Mouse (Mus musculus) forebrain, embryonic 10.5 days (tissue): Measurements from ENCODE around the gene Hebp2. TPM values are rescaled to one million over a fixed set of nuclear protein-coding genes. Genes with fewer than 3 reads are reported as not detected.
A peak's percentile ranks its signal among the peaks of the same experiment; 100 is the strongest.

Experiments used
- DNase-seq: peaks from one replicate; pipeline ENCODE4 v3.0.0-alpha.2; 2017; ENCODE audit warnings: low spot score; ENCODE audit errors: extremely low spot score
- H3K27ac ChIP-seq: fragments of 300-500 bp; sonication (generic); 2 replicates; pipeline ENCODE4 v1.5.1; 2016; ENCODE audit warnings: mild to moderate bottlenecking
- H3K27me3 ChIP-seq: fragments of 300-500 bp; sonication (generic); 2 replicates; pipeline ENCODE4 v1.6.1; 2016; ENCODE audit warnings: mild to moderate bottlenecking; ENCODE audit not compliant: poor library complexity, severe bottlenecking
- H3K36me3 ChIP-seq: fragments of 300-500 bp; sonication (generic); replicated peaks from 2 replicates; pipeline ENCODE4 v1.6.1; 2016; ENCODE audit warnings: mild to moderate bottlenecking, moderate library complexity
- H3K4me1 ChIP-seq: fragments of 300-500 bp; sonication (generic); 2 replicates; pipeline ENCODE4 v1.6.1; 2016
- H3K4me3 ChIP-seq: fragments of 300-500 bp; sonication (generic); 2 replicates; pipeline ENCODE4 v1.5.1; 2016; ENCODE audit warnings: mild to moderate bottlenecking, moderate library complexity
- H3K9me3 ChIP-seq: fragments of 300-500 bp; sonication (generic); 2 replicates; pipeline ENCODE4 v1.6.1; 2016; ENCODE audit warnings: mild to moderate bottlenecking, moderate library complexity
- WGBS: fragments of 180-500 bp; shearing (Covaris S2); methylation state at CpG from one replicate; pipeline ENCODE4 v1.1.7; 2016; 5-methylcytosine and 5-hydroxymethylcytosine counted together
- polyA plus RNA-seq: library from polyadenylated mRNA; unstranded; fragments of >200 nt; fragmentation: Nextera tagmentation; extraction: Ambion mirVana; gene quantifications from 2 replicates; pipeline ENCODE4 v1.2.1, GENCODE M21; 2016

Hebp2 gene
- polyA plus RNA-seq, 1 experiment from 2014 or later: 15.7 TPM

DNA sequence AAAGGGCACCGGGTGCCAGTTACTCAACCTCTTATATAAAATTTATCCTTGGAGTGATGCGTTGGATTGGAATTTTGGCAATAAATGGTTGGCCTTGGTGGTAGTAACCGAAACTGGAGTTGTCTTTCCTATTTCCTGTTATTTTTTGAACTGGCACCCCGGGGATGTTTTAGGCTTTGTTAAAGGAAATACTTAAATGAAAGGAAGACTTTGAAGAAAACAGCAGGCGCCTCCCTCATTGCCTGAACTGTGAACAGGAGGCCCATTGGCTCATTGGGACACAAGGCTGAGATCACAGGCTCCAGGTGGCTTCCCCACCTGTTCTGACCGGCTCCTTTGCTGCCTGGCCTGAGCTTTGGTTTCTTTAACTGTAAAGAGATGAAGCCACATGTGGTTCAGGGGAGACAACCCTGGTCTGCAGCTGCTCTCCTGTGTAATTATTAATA lies 39.4 kb downstream of the Hebp2 start:
- H3K4me3 ChIP-seq: no peak overlapping the region
- H3K27me3 ChIP-seq: no peaks in the 10 kb centered on the region
- 64% methylated on average over 6 of the region's 6 CpGs for WGBS
- no peaks in the 10 kb centered on the region for H3K9me3 ChIP-seq
- peaks cover 38% of the 10 kb centered on the region for H3K4me1 ChIP-seq
- H3K27ac ChIP-seq: peak overlapping the region; percentile 56; the same call in 1 of the 2 replicates
- peaks cover 21% of the 10 kb centered on the region for H3K36me3 ChIP-seq
- no peak for DNase-seq

DNA sequence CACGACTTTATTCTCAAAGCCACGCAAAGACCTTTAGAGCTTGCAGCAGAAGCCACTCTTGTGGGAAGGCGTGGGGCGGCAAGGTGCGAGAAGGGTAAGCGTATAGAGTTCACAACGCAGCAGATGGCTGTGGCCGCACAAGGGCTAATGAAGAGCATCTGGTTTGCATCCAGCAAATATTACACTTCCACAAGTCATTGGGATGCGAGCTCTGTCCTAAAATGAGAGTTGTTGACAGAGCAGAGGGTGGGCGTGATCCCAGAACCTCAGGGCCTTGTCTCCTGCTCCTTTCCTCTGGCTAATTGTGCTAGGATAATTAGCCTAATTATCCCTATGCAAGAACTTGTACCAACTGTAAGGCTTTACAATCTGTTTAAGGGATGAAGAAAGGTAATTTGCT lies 40.2 kb downstream of the Hebp2 start:
- H3K27me3 ChIP-seq: no peaks in the 10 kb centered on the region
- peaks cover 24% of the 10 kb centered on the region for H3K36me3 ChIP-seq
- H3K9me3 ChIP-seq: no peaks in the 10 kb centered on the region
- H3K4me1 ChIP-seq: peaks cover 38% of the 10 kb centered on the region
- WGBS: 73% methylated on average over 10 of the region's 10 CpGs
- peak overlapping the region; percentile 48; the same call in 1 of the 2 replicates for H3K27ac ChIP-seq
- no peak overlapping the region for H3K4me3 ChIP-seq
- no peak for DNase-seq

DNA sequence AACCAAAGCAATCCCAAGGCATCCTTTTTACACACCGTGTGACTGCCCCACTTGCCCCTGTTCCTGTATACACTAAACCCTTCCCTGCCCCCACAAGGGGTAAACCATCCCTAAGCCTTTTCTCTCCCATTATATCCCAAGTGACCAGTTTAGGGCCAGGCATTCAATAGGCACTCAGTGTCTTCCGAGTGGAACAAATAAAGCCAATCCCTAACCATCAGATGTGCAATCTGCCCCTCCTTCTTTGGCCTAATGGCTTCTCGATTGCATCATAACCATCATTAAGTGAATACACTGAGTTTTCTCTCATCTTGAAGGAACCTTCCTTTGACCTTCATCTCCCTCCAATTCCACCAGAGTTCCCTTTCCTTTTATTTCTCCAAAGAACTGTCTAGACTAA lies 43.9 kb downstream of the Hebp2 start:
- peaks cover 20% of the 10 kb centered on the region for H3K4me1 ChIP-seq
- H3K36me3 ChIP-seq: peaks cover 53% of the 10 kb centered on the region
- H3K27ac ChIP-seq: no peak overlapping the region
- no peaks in the 10 kb centered on the region for H3K9me3 ChIP-seq
- no peak for DNase-seq
- H3K27me3 ChIP-seq: no peaks in the 10 kb centered on the region
- H3K4me3 ChIP-seq: no peak overlapping the region
- whole genome bisulfite sequencing: 62% methylated on average over 3 of the region's 3 CpGs

DNA sequence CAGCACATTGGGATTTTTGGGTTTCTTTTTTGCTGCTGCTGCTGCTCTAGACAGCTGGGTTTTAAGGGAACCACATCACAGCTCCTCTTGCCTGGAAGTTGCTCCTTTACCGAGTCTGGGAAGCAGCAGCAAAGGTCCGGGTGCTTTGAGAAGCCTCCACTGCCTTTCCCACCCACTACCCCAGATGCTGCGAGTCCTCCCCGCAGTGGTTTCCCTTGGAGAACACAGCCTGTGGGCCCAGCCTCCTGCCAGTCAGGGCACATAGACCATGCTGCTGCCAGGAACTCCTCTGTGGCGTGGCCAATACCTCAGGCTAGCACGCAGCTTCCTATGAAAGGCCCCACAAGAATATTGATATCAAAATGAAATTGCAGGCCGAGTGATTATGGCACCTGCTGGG lies 48.8 kb downstream of the Hebp2 start:
- DNase-seq: no peak
- no peak overlapping the region for H3K27ac ChIP-seq
- H3K27me3 ChIP-seq: no peaks in the 10 kb centered on the region
- peaks cover 42% of the 10 kb centered on the region for H3K36me3 ChIP-seq
- peaks cover 4% of the 10 kb centered on the region; the same call in 1 of the 2 replicates for H3K4me1 ChIP-seq
- H3K4me3 ChIP-seq: no peak overlapping the region
- no peaks in the 10 kb centered on the region for H3K9me3 ChIP-seq
- WGBS: 83% methylated on average over 7 of the region's 7 CpGs

DNA sequence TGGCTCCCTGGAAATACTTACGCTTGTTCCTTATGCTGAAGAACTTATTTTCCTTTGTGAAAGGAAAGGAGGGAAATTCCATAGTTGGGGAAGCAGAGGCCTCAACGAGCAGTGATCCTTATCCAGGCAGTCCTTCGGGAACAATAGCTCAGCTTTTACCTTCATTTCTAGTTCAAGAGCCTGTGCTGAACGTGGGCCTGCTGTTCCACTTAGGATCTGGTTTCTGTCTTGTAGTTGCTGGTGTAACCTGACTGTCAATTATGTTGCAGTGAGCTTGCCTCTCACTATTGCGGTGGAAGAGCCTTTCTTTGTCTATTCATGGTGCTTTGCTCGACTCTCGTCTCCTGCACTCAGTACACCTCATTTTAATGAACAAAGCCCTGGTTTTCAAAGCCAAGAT lies 51.6 kb downstream of the Hebp2 start:
- H3K4me3 ChIP-seq: no peak overlapping the region
- H3K9me3 ChIP-seq: no peaks in the 10 kb centered on the region
- no peaks in the 10 kb centered on the region for H3K27me3 ChIP-seq
- WGBS: 66% methylated on average over 7 of the region's 7 CpGs
- peaks cover 17% of the 10 kb centered on the region for H3K36me3 ChIP-seq
- DNase-seq: no peak
- H3K4me1 ChIP-seq: peaks cover 4% of the 10 kb centered on the region; the same call in 1 of the 2 replicates
- no peak overlapping the region for H3K27ac ChIP-seq

DNA sequence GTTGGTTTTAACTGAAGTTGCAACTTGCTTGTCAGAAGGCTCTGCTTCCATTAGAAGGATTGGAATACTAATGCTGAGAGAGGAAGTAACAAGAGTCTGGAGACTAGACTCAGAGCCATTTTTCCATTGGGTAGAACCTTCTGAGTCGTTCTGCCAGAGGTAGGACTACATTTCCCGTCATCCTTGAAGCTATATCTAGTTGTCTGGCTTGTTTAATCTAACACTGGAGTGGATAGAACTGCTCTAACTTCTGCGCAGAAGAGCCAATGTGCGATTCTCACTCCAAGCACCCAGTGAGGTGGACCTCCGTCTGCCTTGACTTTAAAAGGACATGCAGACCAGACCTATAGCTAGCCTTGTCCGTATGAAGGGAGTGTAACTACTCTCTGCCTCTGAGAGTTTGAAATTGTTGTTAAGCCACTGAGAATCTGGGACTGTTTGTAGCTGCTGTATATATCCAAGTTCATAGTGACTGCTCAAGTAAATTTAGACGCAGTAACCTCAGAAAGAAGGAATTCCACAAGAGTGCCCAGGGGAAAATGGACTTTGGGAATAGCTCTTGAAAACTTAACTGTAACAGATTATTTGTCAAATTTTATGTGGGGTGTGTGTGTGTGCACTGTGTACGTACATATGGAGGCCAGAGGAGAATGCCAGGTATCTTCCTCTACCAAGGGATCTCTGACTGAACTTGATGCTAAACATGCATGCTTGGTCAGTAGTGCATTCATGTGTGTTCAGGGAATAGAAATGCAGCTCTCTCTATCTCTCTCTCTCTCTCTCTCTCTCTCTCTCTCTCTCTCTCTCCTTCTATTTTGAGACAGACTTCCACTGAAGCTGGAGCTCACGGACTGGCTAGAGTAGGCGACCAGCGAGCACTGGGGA lies 52.6 kb downstream of the Hebp2 start:
- H3K36me3 ChIP-seq: peaks cover 7% of the 10 kb centered on the region
- no peak overlapping the region for H3K4me3 ChIP-seq
- H3K27ac ChIP-seq: no peak overlapping the region
- H3K4me1 ChIP-seq: peaks cover 4% of the 10 kb centered on the region; the same call in 1 of the 2 replicates
- DNase-seq: no peak
- H3K9me3 ChIP-seq: no peaks in the 10 kb centered on the region
- 94% methylated on average over 11 of the region's 11 CpGs for WGBS
- H3K27me3 ChIP-seq: no peaks in the 10 kb centered on the region

DNA sequence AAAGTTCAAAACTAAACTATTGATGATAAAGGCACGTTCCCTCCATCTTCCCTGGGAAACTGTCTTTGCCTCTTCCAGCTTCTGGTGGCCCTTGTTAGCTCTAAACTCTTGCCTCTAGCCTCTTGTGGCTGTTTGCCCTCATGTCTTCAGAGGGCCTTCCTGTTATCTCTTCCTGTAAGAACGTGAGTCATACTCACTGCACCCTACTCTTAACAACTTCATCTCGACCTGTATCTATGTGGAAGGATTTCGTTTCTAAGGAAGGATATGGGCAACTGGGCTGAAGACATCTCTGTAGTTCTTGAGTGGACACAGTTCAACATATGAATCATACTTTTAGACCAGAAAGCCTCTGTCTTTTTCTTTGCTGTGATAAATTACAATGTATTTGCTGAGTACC lies 53.9 kb downstream of the Hebp2 start:
- no peak overlapping the region for H3K4me3 ChIP-seq
- no peaks in the 10 kb centered on the region for H3K27me3 ChIP-seq
- WGBS: 87% methylated on average over 4 of the region's 4 CpGs
- H3K4me1 ChIP-seq: peaks cover 4% of the 10 kb centered on the region; the same call in 1 of the 2 replicates
- no peak for DNase-seq
- no peaks in the 10 kb centered on the region for H3K9me3 ChIP-seq
- H3K36me3 ChIP-seq: 0 out of 2 replicates have a peak, but pooled peaks cover 2% of the 10 kb centered on the region
- H3K27ac ChIP-seq: no peak overlapping the region

DNA sequence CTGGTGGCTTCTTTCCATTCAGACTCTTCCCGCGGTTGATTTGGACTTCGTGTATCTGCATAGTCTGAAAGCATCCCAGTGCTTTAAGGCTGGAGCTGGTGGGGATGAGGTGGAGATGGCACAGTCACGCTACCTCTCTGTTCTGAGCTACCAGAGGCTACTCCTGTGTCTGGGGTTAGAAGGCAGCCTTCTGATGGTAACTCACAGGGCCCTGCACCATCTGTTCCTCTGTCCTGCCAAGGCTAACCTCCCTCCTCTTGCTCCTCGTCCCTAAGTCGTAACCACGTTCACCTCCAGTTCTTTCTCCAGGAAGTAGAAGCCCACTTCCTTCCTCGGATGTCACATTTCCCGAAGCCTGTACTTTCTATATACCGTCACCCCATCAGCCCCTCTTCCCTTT lies 55.9 kb downstream of the Hebp2 start:
- Histone ChIP-seq H3K4me3 (no peak overlapping the region), H3K27me3 (no peaks in the 10 kb centered on the region), H3K27ac (no peak overlapping the region), H3K4me1 (peaks cover 4% of the 10 kb centered on the region; the same call in 1 of the 2 replicates), H3K36me3 (0 out of 2 replicates have a peak, but pooled peaks cover 2% of the 10 kb centered on the region), H3K9me3 (no peaks in the 10 kb centered on the region)
- DNase-seq: no peak
- 90% methylated on average over 10 of the region's 10 CpGs for WGBS

Other genes starting within 250 kb of the Hebp2 start
- 11.4 and 11.6 TPM in 2 replicates for gene Nhsl1, start 227.1 kb downstream of the Hebp2 start, polyA plus RNA-seq
- 0.41 and 0.62 TPM in 2 replicates for gene Arfgef3, start 197.9 kb upstream of the Hebp2 start, polyA plus RNA-seq
- gene Gm4922, start 240.7 kb upstream of the Hebp2 start, polyA plus RNA-seq: not detected in 2 replicates